Mouse (Mus musculus) heart, postnatal 14 days (tissue): ENCODE results near the gene Cand1. TPM values are rescaled to one million over a fixed set of nuclear protein-coding genes. Genes with fewer than 3 reads are reported as not detected.

Experiments used
- DNase-seq, 2 experiments: peaks; one replicate each; pipeline ENCODE4 v3.0.0; 2021 to 2022
- intact Hi-C: fragments of 180-260 bp; cut with DNase I; formaldehyde crosslinking; loops from one replicate; pipeline ENCODE4 v1.15.1; 2025
- total RNA-seq, 2 experiments: library from RNA; stranded (reverse); gene quantifications; 2 replicates each; pipeline ENCODE4 v1.2.3; 2021

The Cand1 gene
- total RNA-seq, 2 experiments from 2014 or later: 42.6 to 53.8 TPM

- no peak for DNase-seq
- intact Hi-C loops: loop anchor here (1.0 kb wide), 1 partner anchor 10 kb away; no protein-coding TSS in a partner anchor
Measured at GRCm38 (mm10) chr10:119218274-119219080, 21.4 kb downstream of the Cand1 start.

- DNase-seq: no peak
- intact Hi-C loops: no loop called here
Measured at GRCm38 (mm10) chr10:119212443-119212842, 27.4 kb downstream of the Cand1 start.

- intact Hi-C loops: no loop called here
- no peak for DNase-seq
Measured at GRCm38 (mm10) chr10:119211251-119211650, 28.6 kb downstream of the Cand1 start.

- intact Hi-C loops: no loop called here
- DNase-seq: no peak
Measured at GRCm38 (mm10) chr10:119206309-119206932, 33.4 kb downstream of the Cand1 start.

- DNase-seq: no peak
Measured at GRCm38 (mm10) chr10:119205229-119205628, 34.6 kb downstream of the Cand1 start.

GRCm38 (mm10) chr10:119204334-119204946 is 35.4 kb downstream of the Cand1 start:
- intact Hi-C loops: no loop called here
- DNase-seq: no peak

More at GRCm38 (mm10) chr10:119205229-119205628, 34.6 kb downstream of the Cand1 start:
- intact Hi-C loops: no loop called here

- DNase-seq: no peak
- intact Hi-C loops: no loop called here
Measured at GRCm38 (mm10) chr10:119199864-119200263, 40.0 kb downstream of the Cand1 start.

GRCm38 (mm10) chr10:119198186-119198880 is 41.5 kb downstream of the Cand1 start:
- DNase-seq: no peak
- intact Hi-C loops: no loop called here

GRCm38 (mm10) chr10:119197621-119198150 is 42.2 kb downstream of the Cand1 start:
- intact Hi-C loops: no loop called here

GRCm38 (mm10) chr10:119192598-119193372 is 47.1 kb downstream of the Cand1 start:
- intact Hi-C loops: no loop called here
- DNase-seq: peak; percentile 19 to 29

More at GRCm38 (mm10) chr10:119197621-119198150, 42.2 kb downstream of the Cand1 start:
- DNase-seq: no peak

GRCm38 (mm10) chr10:119187720-119188119 is 52.1 kb downstream of the Cand1 start:
- intact Hi-C loops: no loop called here
- DNase-seq: no peak

- intact Hi-C loops: no loop called here
- DNase-seq: no peak
Measured at GRCm38 (mm10) chr10:119169656-119170055, 70.2 kb downstream of the Cand1 start.

GRCm38 (mm10) chr10:119169237-119169636 is 70.6 kb downstream of the Cand1 start:
- intact Hi-C loops: no loop called here
- no peak for DNase-seq

GRCm38 (mm10) chr10:119168791-119169190 is 71.1 kb downstream of the Cand1 start:
- DNase-seq: no peak
- intact Hi-C loops: no loop called here

GRCm38 (mm10) chr10:119167858-119168257 is 72.0 kb downstream of the Cand1 start:
- intact Hi-C loops: no loop called here
- no peak for DNase-seq

- DNase-seq: no peak
- intact Hi-C loops: no loop called here
Measured at GRCm38 (mm10) chr10:119165051-119165450, 74.8 kb downstream of the Cand1 start.

GRCm38 (mm10) chr10:119161820-119162382 is 78.0 kb downstream of the Cand1 start:
- DNase-seq: peak in 1 of 2 experiments; percentile 4

GRCm38 (mm10) chr10:119160161-119160560 is 79.7 kb downstream of the Cand1 start:
- peak in 1 of 2 experiments; percentile 4 for DNase-seq
- intact Hi-C loops: loop anchor here (5.0 kb wide), 1 partner anchor 202 kb away; no protein-coding TSS in a partner anchor

More at GRCm38 (mm10) chr10:119161820-119162382, 78.0 kb downstream of the Cand1 start:
- intact Hi-C loops: loop anchor here (5.0 kb wide), 1 partner anchor 200 kb away; no protein-coding TSS in a partner anchor

- no peak for DNase-seq
- intact Hi-C loops: no loop called here
Measured at GRCm38 (mm10) chr10:119149261-119149660, 90.6 kb downstream of the Cand1 start.
